Mouse (Mus musculus): ENCODE data around the gene Olfr1177-ps. TPM values are rescaled to one million over a fixed set of nuclear protein-coding genes. Genes with fewer than 3 reads are reported as not detected.
A peak's percentile ranks its signal among the peaks of the same experiment; 100 is the strongest.

Olfr1177-ps gene
- not detected in 2 replicates for polyA plus RNA-seq (2015; fragmentation: Nextera tagmentation; extraction: Ambion mirVana)

GRCm38 (mm10) chr2:88346392-88346791, at the start of gene Olfr1177-ps:
Gene Olfr1177-ps (minus strand): TSS chr2:88346492.
- 56% methylated on average over 1 of the region's 1 CpGs for WGBS (ENCODE audit: insufficient replicate concordance)
- TF ChIP-seq EP300 (IDR thresholded peaks at IDR 0.05; ENCODE audit: low read depth) (no peak), CTCF (IDR thresholded peaks at IDR 0.05; ENCODE audit: low read depth) (no peak)
- Histone ChIP-seq H3K4me2 (ENCODE audit: low read depth, low read length) (no peak within 1 kb of the TSS), H3K9me3 (ENCODE audit: low read length) (no peaks in the 10 kb centered on the region), H3K27me3 (ENCODE audit: insufficient read depth, low read length) (no peaks in the 10 kb centered on the region), H3K27ac (ENCODE audit: low read depth) (no peak within 1 kb of the TSS), H3K36me3 (replicated peaks; ENCODE audit: insufficient read depth, low read length) (no peaks in the 10 kb centered on the region), H3K9ac (replicated peaks) (no peak within 1 kb of the TSS), H3K4me1 (ENCODE audit: insufficient read depth) (no peaks in the 10 kb centered on the region), H3K4me3 (ENCODE audit: low read depth, low read length) (no peak within 1 kb of the TSS)
- no peak for ATAC-seq
- DNase-seq: no peak

- DNase-seq (no peak), ATAC-seq (no peak)
- no peaks in the 10 kb centered on the region for H3K36me3 ChIP-seq (replicated peaks; ENCODE audit: insufficient read depth, low read length)
- H3K27me3 ChIP-seq (ENCODE audit: insufficient read depth, low read length): no peaks in the 10 kb centered on the region
- 73% methylated on average over 1 of the region's 1 CpGs for WGBS (ENCODE audit: insufficient replicate concordance)
- no peak within 1 kb of the TSS for H3K27ac ChIP-seq (ENCODE audit: low read depth)
- no peak for TF ChIP-seq CTCF (IDR thresholded peaks at IDR 0.05; ENCODE audit: low read depth)
- no peak within 1 kb of the TSS for H3K9ac ChIP-seq (replicated peaks)
- no peak within 1 kb of the TSS for H3K4me2 ChIP-seq (ENCODE audit: low read depth, low read length)
- H3K4me1 ChIP-seq (ENCODE audit: insufficient read depth): no peaks in the 10 kb centered on the region
- no peak within 1 kb of the TSS for H3K4me3 ChIP-seq (ENCODE audit: low read depth, low read length)
- H3K9me3 ChIP-seq (ENCODE audit: low read length): no peaks in the 10 kb centered on the region; the same call in 1 of the 2 replicates
Observed at GRCm38 (mm10) chr2:88386762-88387161, 40.5 kb upstream of the Olfr1177-ps start, which contains the start of gene Olfr1178. Gene Olfr1178 (plus strand): TSS chr2:88387062.

- Histone ChIP-seq H3K9ac (replicated peaks) (no peak overlapping the region), H3K4me1 (ENCODE audit: insufficient read depth) (no peaks in the 10 kb centered on the region), H3K36me3 (replicated peaks; ENCODE audit: insufficient read depth, low read length) (no peaks in the 10 kb centered on the region), H3K4me3 (ENCODE audit: low read depth, low read length) (no peak overlapping the region), H3K27me3 (ENCODE audit: insufficient read depth, low read length) (no peaks in the 10 kb centered on the region), H3K27ac (ENCODE audit: low read depth) (no peak overlapping the region), H3K9me3 (ENCODE audit: low read length) (no peaks in the 10 kb centered on the region), H3K4me2 (ENCODE audit: low read depth, low read length) (no peak overlapping the region)
- WGBS (ENCODE audit: insufficient replicate concordance): 4% methylated on average over 2 of the region's 2 CpGs
- ATAC-seq: no peak
- DNase-seq: no peak
- peak; percentile 49 for TF ChIP-seq CTCF (IDR thresholded peaks at IDR 0.05; ENCODE audit: low read depth)
- TF ChIP-seq EP300 (IDR thresholded peaks at IDR 0.05; ENCODE audit: low read depth): no peak
Observed at GRCm38 (mm10) chr2:88356304-88356703, 10.0 kb upstream of the Olfr1177-ps start.

GRCm38 (mm10) chr2:88336421-88336820, 9.9 kb downstream of the Olfr1177-ps start, which contains the start of gene Olfr1176:
Gene Olfr1176 (plus strand): TSS chr2:88336721.
- DNase-seq: no peak
- Histone ChIP-seq H3K4me3 (ENCODE audit: low read depth, low read length) (no peak within 1 kb of the TSS), H3K4me2 (ENCODE audit: low read depth, low read length) (no peak within 1 kb of the TSS), H3K36me3 (replicated peaks; ENCODE audit: insufficient read depth, low read length) (no peaks in the 10 kb centered on the region), H3K27me3 (ENCODE audit: insufficient read depth, low read length) (no peaks in the 10 kb centered on the region), H3K9me3 (ENCODE audit: low read length) (no peaks in the 10 kb centered on the region), H3K4me1 (ENCODE audit: insufficient read depth) (no peaks in the 10 kb centered on the region), H3K27ac (ENCODE audit: low read depth) (no peak within 1 kb of the TSS), H3K9ac (replicated peaks) (no peak within 1 kb of the TSS)
- WGBS (ENCODE audit: insufficient replicate concordance): 63% methylated on average over 1 of the region's 1 CpGs
- no peak for ATAC-seq
- TF ChIP-seq CTCF (IDR thresholded peaks at IDR 0.05; ENCODE audit: low read depth): no peak
- TF ChIP-seq EP300 (IDR thresholded peaks at IDR 0.05; ENCODE audit: low read depth): no peak

- Histone ChIP-seq H3K4me1 (ENCODE audit: insufficient read depth) (no peaks in the 10 kb centered on the region), H3K36me3 (replicated peaks; ENCODE audit: insufficient read depth, low read length) (no peaks in the 10 kb centered on the region), H3K9ac (replicated peaks) (no peak within 1 kb of the TSS), H3K4me2 (ENCODE audit: low read depth, low read length) (no peak within 1 kb of the TSS), H3K27ac (ENCODE audit: low read depth) (no peak within 1 kb of the TSS), H3K27me3 (ENCODE audit: insufficient read depth, low read length) (no peaks in the 10 kb centered on the region), H3K4me3 (ENCODE audit: low read depth, low read length) (no peak within 1 kb of the TSS), H3K9me3 (ENCODE audit: low read length) (no peaks in the 10 kb centered on the region)
- DNase-seq (no peak), ATAC-seq (no peak)
- no peak for TF ChIP-seq CTCF (IDR thresholded peaks at IDR 0.05; ENCODE audit: low read depth)
- TF ChIP-seq EP300 (IDR thresholded peaks at IDR 0.05; ENCODE audit: low read depth): no peak
- 78% methylated on average over 2 of the region's 2 CpGs for WGBS (ENCODE audit: insufficient replicate concordance)
Observed at GRCm38 (mm10) chr2:88327115-88327514, 19.2 kb downstream of the Olfr1177-ps start, which contains the start of gene Olfr1175-ps. Gene Olfr1175-ps (minus strand): TSS chr2:88327215.

GRCm38 (mm10) chr2:88315035-88315434, 31.3 kb downstream of the Olfr1177-ps start, which contains the start of gene Olfr1174-ps:
Gene Olfr1174-ps (minus strand): TSS chr2:88315135.
- H3K9ac ChIP-seq (replicated peaks): no peak within 1 kb of the TSS
- no peaks in the 10 kb centered on the region for H3K4me1 ChIP-seq (ENCODE audit: insufficient read depth)
- H3K36me3 ChIP-seq (replicated peaks; ENCODE audit: insufficient read depth, low read length): no peaks in the 10 kb centered on the region
- TF ChIP-seq EP300 (IDR thresholded peaks at IDR 0.05; ENCODE audit: low read depth): no peak
- no peak for TF ChIP-seq CTCF (IDR thresholded peaks at IDR 0.05; ENCODE audit: low read depth)
- H3K27me3 ChIP-seq (ENCODE audit: insufficient read depth, low read length): no peaks in the 10 kb centered on the region
- no peak within 1 kb of the TSS for H3K4me3 ChIP-seq (ENCODE audit: low read depth, low read length)
- DNase-seq (no peak), ATAC-seq (no peak)
- no peak within 1 kb of the TSS for H3K4me2 ChIP-seq (ENCODE audit: low read depth, low read length)
- H3K9me3 ChIP-seq (ENCODE audit: low read length): no peaks in the 10 kb centered on the region
- WGBS (ENCODE audit: insufficient replicate concordance): 88% methylated on average over 4 of the region's 4 CpGs
- H3K27ac ChIP-seq (ENCODE audit: low read depth): no peak within 1 kb of the TSS

Other genes with a start within 250 kb of the Olfr1177-ps start
- not detected in 2 replicates for gene Olfr1166, start 218.2 kb downstream of the Olfr1177-ps start, polyA plus RNA-seq (2015; fragmentation: Nextera tagmentation; extraction: Ambion mirVana)
- not detected in 2 replicates for gene Olfr1167, start 191.3 kb downstream of the Olfr1177-ps start, polyA plus RNA-seq (2015; fragmentation: Nextera tagmentation; extraction: Ambion mirVana)
- gene Olfr1168, start 164.6 kb downstream of the Olfr1177-ps start, polyA plus RNA-seq (2015; fragmentation: Nextera tagmentation; extraction: Ambion mirVana): not detected in 2 replicates
- gene Olfr1170, start 118.2 kb downstream of the Olfr1177-ps start, polyA plus RNA-seq (2015; fragmentation: Nextera tagmentation; extraction: Ambion mirVana): not detected in 2 replicates
- not detected in 2 replicates for gene Olfr1173, start 66.6 kb downstream of the Olfr1177-ps start, polyA plus RNA-seq (2015; fragmentation: Nextera tagmentation; extraction: Ambion mirVana)
- gene Olfr1174-ps, start 31.4 kb downstream of the Olfr1177-ps start, polyA plus RNA-seq (2015; fragmentation: Nextera tagmentation; extraction: Ambion mirVana): not detected in 2 replicates
- gene Olfr1175-ps, start 19.3 kb downstream of the Olfr1177-ps start, polyA plus RNA-seq (2015; fragmentation: Nextera tagmentation; extraction: Ambion mirVana): not detected in 2 replicates
- not detected in 2 replicates for gene Olfr1176, start 9.8 kb downstream of the Olfr1177-ps start, polyA plus RNA-seq (2015; fragmentation: Nextera tagmentation; extraction: Ambion mirVana)
- not detected in 2 replicates for gene Olfr1178, start 40.6 kb upstream of the Olfr1177-ps start, polyA plus RNA-seq (2015; fragmentation: Nextera tagmentation; extraction: Ambion mirVana)
- not detected in 2 replicates for gene Olfr1179, start 60.0 kb upstream of the Olfr1177-ps start, polyA plus RNA-seq (2015; fragmentation: Nextera tagmentation; extraction: Ambion mirVana)
- not detected in 2 replicates for gene Olfr1180, start 72.7 kb upstream of the Olfr1177-ps start, polyA plus RNA-seq (2015; fragmentation: Nextera tagmentation; extraction: Ambion mirVana)
- not detected in 2 replicates for gene Olfr1181, start 79.7 kb upstream of the Olfr1177-ps start, polyA plus RNA-seq (2015; fragmentation: Nextera tagmentation; extraction: Ambion mirVana)
- gene Gm13757, start 102.6 kb upstream of the Olfr1177-ps start, polyA plus RNA-seq (2015; fragmentation: Nextera tagmentation; extraction: Ambion mirVana): not detected in 2 replicates
- gene Olfr1183, start 108.4 kb upstream of the Olfr1177-ps start, polyA plus RNA-seq (2015; fragmentation: Nextera tagmentation; extraction: Ambion mirVana): not detected in 2 replicates
- gene Olfr1184, start 137.1 kb upstream of the Olfr1177-ps start, polyA plus RNA-seq (2015; fragmentation: Nextera tagmentation; extraction: Ambion mirVana): not detected in 2 replicates
- gene Olfr1185-ps1, start 146.8 kb upstream of the Olfr1177-ps start, polyA plus RNA-seq (2015; fragmentation: Nextera tagmentation; extraction: Ambion mirVana): not detected in 2 replicates
- not detected in 2 replicates for gene Olfr1186, start 172.1 kb upstream of the Olfr1177-ps start, polyA plus RNA-seq (2015; fragmentation: Nextera tagmentation; extraction: Ambion mirVana)
- not detected in 2 replicates for gene Olfr1188, start 210.4 kb upstream of the Olfr1177-ps start, polyA plus RNA-seq (2015; fragmentation: Nextera tagmentation; extraction: Ambion mirVana)
- not detected in 2 replicates for gene Olfr1189, start 240.0 kb upstream of the Olfr1177-ps start, polyA plus RNA-seq (2015; fragmentation: Nextera tagmentation; extraction: Ambion mirVana)

All from liver, postnatal 0 days (tissue).